Mouse (Mus musculus): ENCODE measurements around the gene Selenoo. TPM values are rescaled to one million over a fixed set of nuclear protein-coding genes. Genes with fewer than 3 reads are reported as not detected.

Gene Selenoo
- polyA plus RNA-seq, 1 experiment from 2014 or later = 14.3 TPM

DNA sequence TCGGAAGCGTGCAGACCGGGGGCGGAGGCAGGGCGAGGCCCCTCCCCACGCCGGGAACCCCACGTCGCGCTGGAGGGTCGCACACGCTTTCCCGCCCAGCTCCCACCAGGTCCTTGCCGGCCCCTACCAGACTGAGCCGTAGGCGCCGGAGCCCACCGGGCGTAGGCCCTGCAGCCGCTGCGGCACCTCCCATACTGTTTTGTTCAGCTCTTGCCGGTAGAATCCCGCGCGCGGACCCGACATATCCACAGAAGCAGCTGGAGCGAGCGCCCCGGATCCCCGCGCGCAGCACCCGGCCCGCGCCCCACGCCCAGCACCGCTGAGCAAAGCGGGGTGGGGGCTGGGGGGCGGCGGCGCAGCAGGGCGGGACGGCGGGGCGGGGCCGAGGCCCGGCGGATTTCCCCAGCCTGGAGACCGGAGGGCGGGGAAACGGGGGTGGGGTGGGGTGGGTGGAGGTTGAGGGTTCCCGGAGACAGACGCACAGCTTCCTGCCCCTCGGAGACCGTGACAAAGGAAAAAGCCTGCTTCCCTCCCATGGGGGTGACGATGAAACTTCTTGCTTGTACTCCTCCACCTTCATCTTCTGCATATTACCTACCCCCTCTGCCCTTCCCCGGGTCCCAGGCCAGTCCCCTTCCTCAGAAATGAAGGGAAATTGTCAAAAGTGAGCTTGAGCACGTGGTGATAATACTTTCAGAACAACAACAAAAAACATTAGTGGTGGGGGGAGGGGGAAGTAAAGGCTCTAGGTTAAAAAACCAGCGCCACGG, 60.6 kb downstream of the Selenoo start, which contains the start of gene Mapk11:
TSS of gene Mapk11 (minus strand) at position 358 of the 770 bp plus-strand sequence.
- DNase-seq (ENCODE audit: low spot score) = peak; percentile 42
- Histone ChIP-seq H3K27me3 (ENCODE audit: control insufficient read depth, insufficient read depth, low read length) (no peaks in the 10 kb centered on the region; the same call in 1 of the 2 replicates), H3K27ac (replicated peaks) (no peak within 1 kb of the TSS), H3K4me2 (replicated peaks; ENCODE audit: low read depth) (peak within 1 kb of the TSS; percentile 96), H3K4me3 (ENCODE audit: low read depth, low read length) (peak within 1 kb of the TSS; percentile 62), H3K36me3 (ENCODE audit: control insufficient read depth, insufficient read depth, low read length) (no peaks in the 10 kb centered on the region), H3K9ac (ENCODE audit: low read length) (peak within 1 kb of the TSS; percentile 55; the same call in 1 of the 2 replicates), H3K9me3 (ENCODE audit: control insufficient read depth, low read length) (no peaks in the 10 kb centered on the region), H3K4me1 (replicated peaks; ENCODE audit: control insufficient read depth, insufficient read depth) (peaks cover 5% of the 10 kb centered on the region)
- WGBS = 2% methylated on average over 57 of the region's 61 CpGs
- TF ChIP-seq EP300 (optimal IDR thresholded peaks at IDR 0.05) (no peak), CTCF (IDR thresholded peaks at IDR 0.05; ENCODE audit: low read depth) (no peak)
- ATAC-seq (ENCODE audit: low FRiP score, low TSS enrichment) = peak; percentile 19; the same call in 1 of the 2 replicates

Other genes starting within 250 kb of the Selenoo start
- gene Pim3, start 226.9 kb upstream of the Selenoo start, polyA plus RNA-seq (2015; fragmentation: Nextera tagmentation; extraction: Ambion mirVana) = 63.6 and 69.4 TPM in 2 replicates
- not detected in 2 replicates for gene Ttll8, start 134.7 kb upstream of the Selenoo start, polyA plus RNA-seq (2015; fragmentation: Nextera tagmentation; extraction: Ambion mirVana)
- gene Mlc1, start 110.1 kb upstream of the Selenoo start, polyA plus RNA-seq (2015; fragmentation: Nextera tagmentation; extraction: Ambion mirVana) = not detected in 2 replicates
- gene Mov10l1, start 106.2 kb upstream of the Selenoo start, polyA plus RNA-seq (2015; fragmentation: Nextera tagmentation; extraction: Ambion mirVana) = not detected in 2 replicates
- 0.16 and 0.79 TPM in 2 replicates for gene Panx2, start 29.4 kb upstream of the Selenoo start, polyA plus RNA-seq (2015; fragmentation: Nextera tagmentation; extraction: Ambion mirVana)
- 55.9 and 57.8 TPM in 2 replicates for gene Trabd, start 14.0 kb upstream of the Selenoo start, polyA plus RNA-seq (2015; fragmentation: Nextera tagmentation; extraction: Ambion mirVana)
- 4.0 and 5.2 TPM in 2 replicates for gene Tubgcp6, start 34.0 kb downstream of the Selenoo start, polyA plus RNA-seq (2015; fragmentation: Nextera tagmentation; extraction: Ambion mirVana)
- 10.7 and 12.4 TPM in 2 replicates for gene Hdac10, start 39.6 kb downstream of the Selenoo start, polyA plus RNA-seq (2015; fragmentation: Nextera tagmentation; extraction: Ambion mirVana)
- 3.1 and 3.2 TPM in 2 replicates for gene Mapk12, start 51.6 kb downstream of the Selenoo start, polyA plus RNA-seq (2015; fragmentation: Nextera tagmentation; extraction: Ambion mirVana)
- 1.8 and 2.1 TPM in 2 replicates for gene Mapk11, start 60.5 kb downstream of the Selenoo start, polyA plus RNA-seq (2015; fragmentation: Nextera tagmentation; extraction: Ambion mirVana)
- gene Plxnb2, start 91.7 kb downstream of the Selenoo start, polyA plus RNA-seq (2015; fragmentation: Nextera tagmentation; extraction: Ambion mirVana) = 75.2 and 85.9 TPM in 2 replicates
- 4.1 and 5.3 TPM in 2 replicates for gene Dennd6b, start 107.4 kb downstream of the Selenoo start, polyA plus RNA-seq (2015; fragmentation: Nextera tagmentation; extraction: Ambion mirVana)
- gene Ppp6r2, start 122.5 kb downstream of the Selenoo start, polyA plus RNA-seq (2015; fragmentation: Nextera tagmentation; extraction: Ambion mirVana) = 16.2 and 17.2 TPM in 2 replicates
- 27.6 and 31.9 TPM in 2 replicates for gene Sbf1, start 226.2 kb downstream of the Selenoo start, polyA plus RNA-seq (2015; fragmentation: Nextera tagmentation; extraction: Ambion mirVana)
- gene Adm2, start 233.6 kb downstream of the Selenoo start, polyA plus RNA-seq (2015; fragmentation: Nextera tagmentation; extraction: Ambion mirVana) = 0.44 and 0.47 TPM in 2 replicates
- gene Miox, start 245.3 kb downstream of the Selenoo start, polyA plus RNA-seq (2015; fragmentation: Nextera tagmentation; extraction: Ambion mirVana) = 0.17 TPM in 1 of 2 replicates, not detected in the other

Data from stomach, postnatal 0 days (tissue).